Mouse (Mus musculus): ENCODE results near the gene Cdc14a. TPM values are rescaled to one million over a fixed set of nuclear protein-coding genes. Genes with fewer than 3 reads are reported as not detected.

Gene Cdc14a
- polyA plus RNA-seq, 1 experiment, result 2.9 TPM

GRCm38 (mm10) chr3:116249026-116249425, 174.8 kb downstream of the Cdc14a start:
- TF ChIP-seq POLR2A (IDR thresholded peaks at IDR 0.05; ENCODE audit: extremely low read depth, insufficient read depth, low read length) (no peak), CTCF (IDR thresholded peaks at IDR 0.05; ENCODE audit: extremely low read depth, insufficient read depth, low read length) (no peak)
- no peak overlapping the region for H3K4me3 ChIP-seq (ENCODE audit: insufficient read depth, low read length)
- H3K4me1 ChIP-seq (ENCODE audit: control insufficient read depth, insufficient read depth, low read length), result peaks cover 3% of the 10 kb centered on the region
- H3K27ac ChIP-seq (ENCODE audit: insufficient read depth, low read length), result no peak overlapping the region

GRCm38 (mm10) chr3:116244476-116244875, 179.4 kb downstream of the Cdc14a start:
- H3K4me3 ChIP-seq (ENCODE audit: insufficient read depth, low read length), result no peak overlapping the region
- peaks cover 3% of the 10 kb centered on the region for H3K4me1 ChIP-seq (ENCODE audit: control insufficient read depth, insufficient read depth, low read length)
- TF ChIP-seq POLR2A (IDR thresholded peaks at IDR 0.05; ENCODE audit: extremely low read depth, insufficient read depth, low read length) (no peak), CTCF (IDR thresholded peaks at IDR 0.05; ENCODE audit: extremely low read depth, insufficient read depth, low read length) (no peak)
- peak overlapping the region; percentile 64; the same call in 1 of the 2 replicates for H3K27ac ChIP-seq (ENCODE audit: insufficient read depth, low read length)

- peaks cover 3% of the 10 kb centered on the region for H3K4me1 ChIP-seq (ENCODE audit: control insufficient read depth, insufficient read depth, low read length)
- TF ChIP-seq POLR2A (IDR thresholded peaks at IDR 0.05; ENCODE audit: extremely low read depth, insufficient read depth, low read length), result no peak
- no peak for TF ChIP-seq CTCF (IDR thresholded peaks at IDR 0.05; ENCODE audit: extremely low read depth, insufficient read depth, low read length)
- no peak overlapping the region for H3K4me3 ChIP-seq (ENCODE audit: insufficient read depth, low read length)
- no peak overlapping the region for H3K27ac ChIP-seq (ENCODE audit: insufficient read depth, low read length)
These were observed 181.1 kb downstream of the Cdc14a start for GRCm38 (mm10) chr3:116242685-116243084.

- H3K4me3 ChIP-seq (ENCODE audit: insufficient read depth, low read length), result no peak overlapping the region
- H3K27ac ChIP-seq (ENCODE audit: insufficient read depth, low read length), result no peak overlapping the region
- no peaks in the 10 kb centered on the region for H3K4me1 ChIP-seq (ENCODE audit: control insufficient read depth, insufficient read depth, low read length)
- TF ChIP-seq CTCF (IDR thresholded peaks at IDR 0.05; ENCODE audit: extremely low read depth, insufficient read depth, low read length) (no peak), POLR2A (IDR thresholded peaks at IDR 0.05; ENCODE audit: extremely low read depth, insufficient read depth, low read length) (no peak)
These were observed 186.3 kb downstream of the Cdc14a start for GRCm38 (mm10) chr3:116237527-116237926.

- Histone ChIP-seq H3K27ac (ENCODE audit: insufficient read depth, low read length) (no peak overlapping the region), H3K4me1 (ENCODE audit: control insufficient read depth, insufficient read depth, low read length) (no peaks in the 10 kb centered on the region), H3K4me3 (ENCODE audit: insufficient read depth, low read length) (no peak overlapping the region)
- TF ChIP-seq POLR2A (IDR thresholded peaks at IDR 0.05; ENCODE audit: extremely low read depth, insufficient read depth, low read length) (no peak), CTCF (IDR thresholded peaks at IDR 0.05; ENCODE audit: extremely low read depth, insufficient read depth, low read length) (no peak)
These were observed 187.0 kb downstream of the Cdc14a start for GRCm38 (mm10) chr3:116236856-116237255.

- TF ChIP-seq POLR2A (IDR thresholded peaks at IDR 0.05; ENCODE audit: extremely low read depth, insufficient read depth, low read length), result no peak
- no peak for TF ChIP-seq CTCF (IDR thresholded peaks at IDR 0.05; ENCODE audit: extremely low read depth, insufficient read depth, low read length)
- no peak overlapping the region for H3K4me3 ChIP-seq (ENCODE audit: insufficient read depth, low read length)
- H3K27ac ChIP-seq (ENCODE audit: insufficient read depth, low read length), result no peak overlapping the region
- no peaks in the 10 kb centered on the region for H3K4me1 ChIP-seq (ENCODE audit: control insufficient read depth, insufficient read depth, low read length)
These were observed 190.3 kb downstream of the Cdc14a start for GRCm38 (mm10) chr3:116233515-116233914.

- Histone ChIP-seq H3K27ac (ENCODE audit: insufficient read depth, low read length) (no peak overlapping the region), H3K4me3 (ENCODE audit: insufficient read depth, low read length) (no peak overlapping the region), H3K4me1 (ENCODE audit: control insufficient read depth, insufficient read depth, low read length) (no peaks in the 10 kb centered on the region)
- TF ChIP-seq CTCF (IDR thresholded peaks at IDR 0.05; ENCODE audit: extremely low read depth, insufficient read depth, low read length) (no peak), POLR2A (IDR thresholded peaks at IDR 0.05; ENCODE audit: extremely low read depth, insufficient read depth, low read length) (no peak)
These were observed 191.1 kb downstream of the Cdc14a start for GRCm38 (mm10) chr3:116232763-116233162.

- TF ChIP-seq CTCF (IDR thresholded peaks at IDR 0.05; ENCODE audit: extremely low read depth, insufficient read depth, low read length) (no peak), POLR2A (IDR thresholded peaks at IDR 0.05; ENCODE audit: extremely low read depth, insufficient read depth, low read length) (no peak)
- Histone ChIP-seq H3K27ac (ENCODE audit: insufficient read depth, low read length) (no peak overlapping the region), H3K4me1 (ENCODE audit: control insufficient read depth, insufficient read depth, low read length) (no peaks in the 10 kb centered on the region), H3K4me3 (ENCODE audit: insufficient read depth, low read length) (no peak overlapping the region)
These were observed 194.5 kb downstream of the Cdc14a start for GRCm38 (mm10) chr3:116229336-116229735.

- Histone ChIP-seq H3K4me1 (ENCODE audit: control insufficient read depth, insufficient read depth, low read length) (no peaks in the 10 kb centered on the region), H3K4me3 (ENCODE audit: insufficient read depth, low read length) (no peak overlapping the region), H3K27ac (ENCODE audit: insufficient read depth, low read length) (no peak overlapping the region)
- TF ChIP-seq CTCF (IDR thresholded peaks at IDR 0.05; ENCODE audit: extremely low read depth, insufficient read depth, low read length) (no peak), POLR2A (IDR thresholded peaks at IDR 0.05; ENCODE audit: extremely low read depth, insufficient read depth, low read length) (no peak)
These were observed 195.2 kb downstream of the Cdc14a start for GRCm38 (mm10) chr3:116228360-116229245.

GRCm38 (mm10) chr3:116227383-116227782, 196.4 kb downstream of the Cdc14a start:
- no peak overlapping the region for H3K27ac ChIP-seq (ENCODE audit: insufficient read depth, low read length)
- TF ChIP-seq POLR2A (IDR thresholded peaks at IDR 0.05; ENCODE audit: extremely low read depth, insufficient read depth, low read length) (no peak), CTCF (IDR thresholded peaks at IDR 0.05; ENCODE audit: extremely low read depth, insufficient read depth, low read length) (no peak)

More at GRCm38 (mm10) chr3:116227383-116227782, 196.4 kb downstream of the Cdc14a start:
- Histone ChIP-seq H3K4me3 (ENCODE audit: insufficient read depth, low read length) (no peak overlapping the region), H3K4me1 (ENCODE audit: control insufficient read depth, insufficient read depth, low read length) (no peaks in the 10 kb centered on the region)
